Mouse (Mus musculus): ENCODE data around the gene Acpp. TPM values are rescaled to one million over a fixed set of nuclear protein-coding genes. Genes with fewer than 3 reads are reported as not detected.

The Acpp gene
- total RNA-seq, 2 experiments from 2014 or later: 0.32 to 0.57 TPM

DNA sequence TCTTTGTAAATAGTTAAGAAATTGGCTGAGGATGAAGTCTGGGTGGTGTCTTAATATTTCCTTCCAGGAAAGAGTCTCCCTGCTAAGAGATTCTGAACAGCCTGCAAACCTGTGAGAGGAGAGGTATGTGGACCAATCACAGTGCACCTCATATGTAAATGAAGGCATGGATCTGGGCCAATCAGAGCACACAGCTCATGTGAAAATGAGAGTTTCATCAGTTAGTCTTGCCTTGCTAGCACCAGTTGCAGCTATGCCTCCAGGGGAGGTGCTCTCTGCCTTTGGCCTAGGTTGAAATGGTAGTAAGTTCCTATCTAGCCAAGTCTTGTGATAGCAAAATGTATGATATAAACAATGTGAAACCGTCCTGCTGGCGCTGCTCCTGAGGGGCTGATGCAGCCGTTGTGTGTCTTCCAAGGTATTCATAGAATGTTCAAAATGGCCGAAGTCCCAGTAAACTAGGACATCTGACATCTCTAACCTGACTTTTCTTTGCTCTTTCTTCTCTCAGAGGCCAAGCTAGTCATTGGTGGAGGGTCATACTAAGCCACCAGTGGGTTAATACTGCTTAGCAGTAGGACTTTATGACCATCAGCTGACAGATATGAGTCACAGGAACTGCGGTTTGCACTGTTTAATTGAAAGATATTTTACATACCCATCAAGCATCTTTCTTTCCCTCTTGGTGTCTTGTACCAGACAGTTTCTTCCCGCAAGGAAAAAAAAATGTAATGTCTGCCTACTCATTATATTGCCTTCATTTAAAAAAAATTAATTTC lies 32.0 kb downstream of the Acpp start:
- DNase-seq (ENCODE audit: low spot score in 2 of 2): no peak

DNA sequence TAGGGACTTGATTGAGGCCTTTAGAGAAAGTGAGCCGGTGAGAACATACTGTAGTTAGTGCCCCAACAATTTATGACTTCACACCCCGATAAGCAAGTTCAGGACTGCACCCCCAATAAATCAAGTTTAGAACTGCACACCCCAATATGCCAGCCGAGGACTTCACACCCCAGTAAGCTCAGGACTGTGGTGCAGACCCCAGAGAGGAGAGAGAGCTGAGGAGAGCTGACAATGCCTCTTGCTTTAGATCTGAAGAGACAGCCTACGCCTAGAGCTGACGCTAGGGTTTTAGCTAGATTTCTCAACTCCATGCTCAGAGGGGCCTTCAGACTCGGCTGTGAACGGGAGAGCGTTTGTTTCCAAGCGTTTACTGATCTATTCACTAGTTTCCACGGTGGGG lies 32.7 kb downstream of the Acpp start:
- no peak for DNase-seq (ENCODE audit: low spot score in 2 of 2)

DNA sequence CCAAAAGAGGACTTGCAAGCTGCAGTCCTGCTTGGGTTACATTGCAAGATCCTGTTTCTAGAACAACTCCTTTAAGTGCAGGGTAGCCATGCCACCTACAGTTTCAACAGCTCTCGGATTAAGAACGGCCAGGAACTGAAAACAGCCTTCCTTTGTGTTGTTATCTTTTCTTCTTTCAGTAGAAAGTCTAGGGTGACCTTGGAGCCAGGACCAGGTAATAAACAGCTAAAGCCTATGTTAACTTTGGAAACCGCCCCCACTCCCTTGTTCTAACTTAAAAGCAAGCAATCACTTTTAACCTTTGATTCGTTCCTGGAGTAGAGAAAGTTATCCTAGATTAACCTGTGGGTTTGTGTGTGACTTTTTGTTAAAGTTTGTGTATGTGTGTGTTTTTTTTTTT lies 33.2 kb downstream of the Acpp start:
- DNase-seq (ENCODE audit: low spot score in 2 of 2): no peak

DNA sequence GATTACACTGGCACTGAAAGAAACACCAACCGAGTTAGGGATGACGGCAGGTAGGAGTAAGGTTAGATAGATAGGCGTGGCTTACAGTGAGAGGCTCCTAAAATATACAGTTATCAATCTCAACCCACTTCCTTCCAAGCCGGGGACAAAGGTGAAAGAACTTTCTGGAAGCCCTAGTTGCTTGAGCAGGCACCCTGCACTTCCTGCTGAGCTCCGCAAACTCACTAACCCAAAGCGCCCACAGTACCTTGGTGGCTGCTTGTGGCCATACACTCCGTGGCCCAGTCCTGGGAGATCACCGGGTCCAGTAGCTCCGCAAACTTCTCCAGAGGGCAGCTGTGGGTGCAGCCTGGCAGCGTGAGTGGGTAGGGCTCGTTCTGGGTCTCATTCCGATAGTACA lies 37.0 kb downstream of the Acpp start:
- DNase-seq (ENCODE audit: low spot score in 2 of 2): no peak

DNA sequence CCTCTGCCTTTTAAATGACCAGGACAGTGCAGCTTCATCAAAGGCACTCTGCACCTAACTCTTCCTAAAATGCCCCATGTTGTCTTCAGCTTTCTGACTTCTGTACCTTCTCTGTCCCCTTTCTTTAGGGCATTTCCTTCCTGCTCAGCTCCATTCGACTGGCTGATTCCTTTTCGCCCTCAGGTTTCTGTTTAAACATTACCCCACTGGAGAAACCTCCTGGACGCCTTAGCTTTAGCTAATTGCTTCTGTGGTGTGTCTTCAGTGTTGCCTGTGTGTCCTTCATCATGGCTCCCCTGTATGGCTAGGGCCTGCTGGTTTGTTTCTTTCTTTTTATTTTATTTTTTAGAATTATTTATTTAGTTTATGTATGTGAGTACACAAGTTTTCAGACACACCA lies 40.5 kb downstream of the Acpp start:
- DNase-seq (ENCODE audit: low spot score in 2 of 2): no peak

DNA sequence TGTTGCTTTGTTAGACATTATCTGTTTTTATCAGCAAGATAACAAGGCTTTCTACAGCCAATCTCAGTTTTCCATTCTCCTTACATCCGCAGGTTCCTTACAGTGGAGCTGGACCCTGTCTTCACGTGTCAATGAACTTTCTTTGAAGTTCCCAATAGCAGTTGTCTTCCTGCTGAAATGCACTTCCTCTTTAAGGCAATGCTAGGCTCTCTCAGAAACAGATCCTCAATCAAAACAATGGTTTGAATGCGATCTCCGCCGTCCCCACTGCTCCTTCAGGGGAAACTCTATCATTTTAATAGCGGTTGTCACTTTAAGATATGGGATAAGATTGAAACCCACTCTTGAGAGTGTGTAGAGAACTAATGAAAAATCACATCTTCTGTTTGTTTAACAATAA lies 52.6 kb downstream of the Acpp start:
- no peak for DNase-seq (ENCODE audit: low spot score in 2 of 2)

DNA sequence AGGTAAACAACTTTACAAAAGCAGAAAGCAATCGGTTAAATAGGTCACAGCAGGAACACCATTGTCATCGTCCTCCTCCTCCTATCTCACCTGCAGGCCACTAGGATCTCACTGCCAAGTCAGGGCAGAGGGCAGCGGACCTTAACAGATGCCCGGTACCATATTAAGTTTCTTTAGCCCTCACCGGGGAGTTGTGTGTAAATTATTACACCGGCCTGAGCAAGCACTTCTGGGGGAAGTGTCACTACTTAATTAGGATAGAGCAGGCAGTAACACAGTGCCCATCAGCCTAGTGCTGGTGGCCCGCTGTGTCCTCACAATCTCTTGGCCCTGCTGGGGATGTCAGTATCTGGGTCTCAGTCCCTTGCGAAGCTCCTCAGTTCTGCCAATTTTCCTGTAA lies 55.0 kb downstream of the Acpp start:
- no peak for DNase-seq (ENCODE audit: low spot score in 2 of 2)

DNA sequence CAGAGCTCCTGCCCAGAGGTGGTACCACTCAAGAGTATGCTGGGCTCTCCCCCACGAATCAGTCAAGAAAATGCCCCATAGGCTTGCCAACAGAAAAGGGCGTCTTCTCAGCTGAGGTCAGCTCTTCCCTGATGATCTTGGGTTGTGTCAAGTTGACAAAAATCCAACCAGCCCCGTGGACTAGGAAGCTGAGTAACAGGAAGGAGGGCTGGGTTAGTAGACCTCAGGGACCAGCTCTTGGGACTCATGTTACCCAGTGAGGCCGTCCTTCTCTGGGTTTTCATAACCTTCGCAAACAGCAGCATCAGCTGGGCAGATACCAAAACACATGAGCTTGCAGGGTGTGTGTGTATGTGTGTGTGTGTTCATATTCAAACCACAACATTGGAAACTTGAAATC lies 55.8 kb downstream of the Acpp start:
- no peak for DNase-seq (ENCODE audit: low spot score in 2 of 2)

DNA sequence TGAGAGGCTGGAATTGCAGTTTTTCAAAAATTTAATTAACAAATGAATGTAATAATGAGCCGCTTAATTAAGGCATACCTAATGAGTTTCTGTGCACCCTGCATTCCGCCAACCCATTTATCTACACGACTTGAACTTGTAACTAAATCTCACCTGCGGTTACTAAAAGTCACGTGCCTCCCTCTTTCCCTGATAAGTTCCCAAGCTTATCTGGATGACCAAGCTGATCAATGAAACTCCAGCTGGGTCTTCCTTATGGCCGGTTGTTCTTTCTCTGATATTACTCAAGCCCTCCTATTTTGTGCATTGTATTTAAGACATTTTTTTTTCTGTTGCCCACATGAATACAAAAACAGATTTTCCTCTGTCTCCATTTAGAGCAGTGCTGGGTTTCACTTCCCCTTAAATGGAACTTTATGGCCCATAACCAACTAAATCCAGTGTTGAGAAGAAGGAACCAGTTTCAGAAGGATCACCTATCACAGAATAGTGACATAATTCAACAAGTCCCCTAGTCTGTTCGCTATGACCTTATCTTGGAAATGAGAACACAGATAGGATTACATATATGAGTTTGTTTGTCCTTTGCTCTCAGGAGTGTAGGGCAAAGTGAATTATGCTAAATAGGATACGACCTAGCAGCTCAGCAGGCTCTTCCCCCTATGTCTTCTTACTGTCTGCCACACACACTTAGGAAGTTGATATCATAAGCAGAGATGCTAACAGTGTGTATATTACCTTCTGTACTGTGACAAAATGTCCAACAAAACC lies 56.6 kb downstream of the Acpp start:
- DNase-seq (ENCODE audit: low spot score in 2 of 2): no peak

DNA sequence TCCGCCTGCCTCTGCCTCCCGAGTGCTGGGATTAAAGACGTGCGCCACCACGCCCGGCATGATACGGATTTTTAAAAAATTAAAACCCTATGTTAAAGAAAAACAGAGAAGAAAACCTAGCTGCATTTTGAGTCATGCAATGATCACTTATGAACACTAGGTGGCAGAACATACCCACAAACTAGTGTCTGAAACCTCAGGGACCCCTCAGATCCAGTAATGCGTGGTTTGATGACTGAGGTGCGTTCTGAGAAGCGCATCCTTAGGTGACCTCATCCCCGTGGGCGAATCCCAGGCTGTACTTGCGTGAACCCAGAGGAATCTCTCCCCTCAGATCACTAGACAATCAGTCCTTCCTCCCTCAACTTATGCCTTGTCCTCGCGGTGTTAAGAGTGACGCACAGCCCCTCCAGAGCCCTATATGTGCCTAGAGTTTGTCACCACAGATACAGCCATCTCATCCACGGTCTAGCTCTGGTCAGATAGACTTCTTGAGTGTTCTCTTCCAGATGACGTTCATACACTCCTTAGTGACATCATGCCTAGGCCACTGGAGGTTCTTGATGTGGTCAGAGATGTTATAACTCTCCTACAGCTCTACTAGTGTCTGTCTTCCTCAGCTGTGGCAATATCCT lies 59.9 kb downstream of the Acpp start:
- no peak for DNase-seq (ENCODE audit: low spot score in 2 of 2)

DNA sequence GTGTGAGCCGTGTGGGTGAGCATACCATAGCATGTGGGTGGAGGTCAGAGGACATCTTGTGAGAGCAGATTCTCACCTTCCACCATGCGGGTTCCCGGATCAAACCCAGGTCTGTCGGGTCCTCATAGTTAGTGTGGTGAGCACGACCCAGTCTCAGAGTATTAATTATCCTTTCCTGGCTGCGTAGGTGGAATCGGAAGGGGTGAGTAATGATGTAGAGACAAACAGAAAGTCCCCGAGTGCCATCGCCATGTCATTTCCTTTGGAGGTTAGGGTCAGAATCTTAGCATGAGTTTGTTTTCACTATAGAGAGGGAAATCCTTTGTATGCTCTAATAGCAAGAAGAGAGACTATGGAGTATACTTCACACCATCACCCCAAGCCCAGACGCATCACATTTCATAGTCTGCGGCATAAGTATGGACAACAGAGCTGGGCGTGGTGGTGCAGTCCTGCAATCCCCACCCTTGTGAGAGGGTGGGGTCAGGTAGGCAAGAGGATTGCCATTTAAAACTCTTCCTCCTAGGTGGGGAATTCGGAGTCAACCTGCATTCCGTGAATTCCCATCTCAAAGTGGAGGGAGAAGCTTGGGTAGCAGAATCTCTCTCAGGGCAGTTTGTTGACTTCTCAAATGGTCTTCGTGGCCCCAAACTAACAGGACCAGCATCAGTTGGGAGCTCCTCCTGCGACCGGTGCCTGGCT lies 62.3 kb downstream of the Acpp start:
- no peak for DNase-seq (ENCODE audit: low spot score in 2 of 2)

DNA sequence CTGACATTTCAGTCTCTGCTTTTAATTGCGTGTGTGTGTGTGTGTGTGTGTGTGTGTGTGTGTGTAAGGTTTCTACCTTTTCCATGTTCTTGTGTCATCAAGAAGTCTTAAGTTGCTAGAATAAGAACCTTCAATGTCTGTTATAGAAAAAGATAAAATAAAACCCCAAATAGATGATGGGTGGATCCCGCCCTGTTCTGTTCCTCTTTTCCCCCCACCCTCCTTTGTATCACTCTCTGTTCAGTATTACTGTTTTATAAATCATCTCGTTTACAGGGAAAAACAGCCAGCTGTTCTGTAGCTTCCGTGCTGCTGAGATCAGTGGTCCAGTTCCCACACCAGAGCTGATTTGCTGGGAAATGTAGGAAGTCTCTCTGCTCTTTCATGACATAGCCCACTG lies 65.5 kb downstream of the Acpp start:
- no peak for DNase-seq (ENCODE audit: low spot score in 2 of 2)

DNA sequence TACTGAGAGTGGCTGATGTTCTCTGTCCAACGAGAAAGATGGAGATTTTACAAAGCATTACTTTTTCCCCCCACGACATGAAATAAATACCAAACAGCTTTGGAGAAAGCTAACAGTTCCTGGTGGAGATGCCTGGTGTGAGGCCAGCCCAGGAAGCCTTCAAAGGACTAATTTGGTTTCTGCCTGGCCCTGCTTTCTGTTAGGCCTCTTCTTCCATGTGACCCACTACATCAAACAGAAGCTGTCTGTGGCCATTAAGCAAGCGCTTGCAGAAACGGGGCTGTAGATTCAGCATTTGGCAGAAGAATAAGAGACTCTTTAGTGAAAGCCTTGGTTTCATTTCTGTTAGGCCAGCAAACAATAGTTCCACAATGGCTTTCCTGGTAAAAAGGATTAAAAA lies 65.9 kb downstream of the Acpp start:
- DNase-seq (ENCODE audit: low spot score in 2 of 2): no peak

DNA sequence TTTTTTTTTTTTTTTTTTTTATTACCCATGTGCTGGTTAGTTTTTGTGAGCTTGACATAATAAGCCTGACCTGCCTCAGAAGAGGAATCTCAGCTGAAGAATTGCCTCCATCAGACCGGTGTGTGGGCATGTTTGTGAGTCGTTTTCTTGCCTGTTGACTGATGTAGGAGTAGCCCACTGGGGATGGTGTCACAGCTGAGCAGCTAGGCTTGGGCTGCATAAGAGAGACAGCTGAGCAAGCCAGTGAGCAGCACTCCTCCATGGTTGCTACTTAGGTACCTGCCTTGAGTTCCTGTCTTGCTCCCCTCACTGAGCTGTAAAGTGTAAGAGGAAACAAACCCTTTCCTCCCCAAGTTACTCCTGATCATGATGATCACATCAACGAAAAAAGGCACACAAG lies 67.6 kb downstream of the Acpp start:
- DNase-seq (ENCODE audit: low spot score in 2 of 2): no peak

DNA sequence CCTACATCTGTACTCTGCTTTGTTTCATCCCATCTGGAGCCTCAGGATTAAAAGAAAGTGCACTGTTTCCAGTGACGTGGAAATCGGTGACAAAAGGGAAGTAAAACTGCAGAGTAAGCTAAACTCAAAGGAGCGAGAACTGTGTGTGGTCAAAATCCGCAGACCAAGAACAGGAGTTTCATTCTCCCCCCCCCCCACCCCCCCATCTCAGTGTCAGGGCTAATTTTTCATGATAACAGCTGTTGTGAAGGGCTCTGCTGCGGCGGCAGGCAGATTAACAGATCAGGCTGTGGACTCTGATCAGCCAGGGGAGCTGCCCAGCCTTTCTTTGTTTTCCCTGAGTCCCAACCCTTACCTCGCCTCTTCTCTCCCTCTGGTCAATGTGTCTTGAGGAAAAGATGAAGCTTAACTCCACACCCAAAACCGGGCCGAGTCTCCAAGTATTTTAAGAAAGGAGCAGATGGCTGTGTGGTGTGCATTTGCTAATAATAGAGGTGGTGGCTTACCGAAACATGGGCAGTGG lies 68.1 kb downstream of the Acpp start:
- no peak for DNase-seq (ENCODE audit: low spot score in 2 of 2)

DNA sequence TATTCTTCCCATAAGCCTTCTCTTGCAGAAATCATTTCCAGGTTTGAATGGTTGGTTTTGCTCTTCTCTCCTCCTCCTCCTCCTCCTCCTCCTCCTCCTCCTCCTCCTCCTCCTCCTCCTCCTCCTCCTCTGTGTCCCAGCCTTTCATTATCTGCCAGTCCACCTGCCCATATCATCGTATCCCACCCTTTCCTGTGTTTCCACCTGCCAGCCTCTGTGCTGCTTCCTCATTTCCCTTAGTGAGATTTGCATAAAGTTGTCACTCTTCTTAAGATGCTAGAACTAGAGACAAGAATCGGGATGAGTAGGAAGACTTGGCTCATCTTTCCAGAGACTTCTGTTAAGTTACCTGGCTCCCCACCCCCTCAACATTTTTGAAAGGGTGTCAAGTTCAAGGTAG lies 73.0 kb downstream of the Acpp start:
- DNase-seq (ENCODE audit: low spot score in 2 of 2): no peak

DNA sequence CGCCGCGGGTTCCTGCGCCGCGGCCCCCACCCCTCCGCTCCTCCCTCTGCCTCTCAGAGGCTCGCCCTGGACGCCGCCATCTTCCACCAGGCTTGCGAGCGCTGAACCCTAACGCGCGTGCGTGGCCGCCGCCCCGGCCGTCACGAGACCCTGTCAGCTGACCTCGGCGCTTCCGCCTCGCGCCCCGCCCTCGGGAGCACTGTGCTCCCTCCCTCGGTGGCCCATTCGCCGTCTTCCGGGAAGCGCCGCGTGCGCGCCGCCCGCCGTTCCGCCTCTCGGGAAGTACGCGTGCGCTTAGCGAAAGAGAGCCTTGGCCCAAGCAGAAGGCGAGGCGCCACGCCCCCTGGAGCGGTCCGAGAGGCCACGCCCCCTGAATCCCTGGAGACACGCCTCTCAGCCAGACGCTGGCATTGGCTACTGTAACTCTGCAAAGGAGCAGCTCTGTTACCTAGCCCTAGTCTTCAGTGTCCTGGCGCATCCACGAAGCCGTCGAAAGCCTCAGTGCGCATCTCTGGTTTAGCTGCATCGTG lies 74.7 kb downstream of the Acpp start, which contains the start of gene Dnajc13:
Gene Dnajc13 (minus strand): TSS at position 108 of the 530 bp plus-strand sequence.
- peak; percentile 95 to 98 for DNase-seq (ENCODE audit: low spot score in 2 of 2)

DNA sequence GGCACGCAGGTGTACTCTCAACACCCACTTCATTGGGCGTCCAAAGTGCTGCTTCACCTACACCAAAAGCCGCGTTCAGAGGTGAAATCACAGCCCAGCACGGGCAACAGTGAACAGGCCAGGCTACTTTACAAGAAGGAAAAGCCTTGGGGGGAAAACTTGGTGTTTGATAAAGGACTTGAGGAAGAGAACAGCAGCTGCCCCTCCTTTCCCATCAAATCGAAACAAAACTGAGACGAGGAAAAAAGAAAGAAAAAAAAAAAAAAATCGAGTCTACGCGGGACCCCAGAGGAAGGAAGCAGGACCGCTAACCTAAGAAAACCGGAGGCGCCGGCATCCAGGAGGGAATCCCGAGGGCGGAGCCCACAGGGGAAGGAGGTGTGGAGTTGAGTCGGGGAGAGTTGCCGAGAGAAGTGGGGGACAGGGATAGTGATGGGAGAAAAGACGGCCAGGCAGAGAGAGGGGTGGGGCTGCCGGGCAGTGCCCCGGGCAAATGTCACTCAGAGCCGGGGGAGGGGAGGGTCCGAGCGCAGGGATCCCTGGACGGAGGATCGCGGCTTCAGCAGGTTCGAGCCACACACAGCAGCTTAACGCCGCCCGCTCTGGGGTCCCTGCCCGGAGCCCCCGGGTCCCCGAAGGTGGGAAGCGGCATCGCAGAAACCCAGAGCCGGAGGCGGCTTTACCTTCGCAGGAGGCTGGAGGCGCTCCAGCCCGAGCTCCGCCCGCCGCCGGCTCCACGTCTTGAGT lies 75.4 kb downstream of the Acpp start:
- DNase-seq (ENCODE audit: low spot score in 2 of 2): peak in 1 of 2 experiments; percentile 27

DNA sequence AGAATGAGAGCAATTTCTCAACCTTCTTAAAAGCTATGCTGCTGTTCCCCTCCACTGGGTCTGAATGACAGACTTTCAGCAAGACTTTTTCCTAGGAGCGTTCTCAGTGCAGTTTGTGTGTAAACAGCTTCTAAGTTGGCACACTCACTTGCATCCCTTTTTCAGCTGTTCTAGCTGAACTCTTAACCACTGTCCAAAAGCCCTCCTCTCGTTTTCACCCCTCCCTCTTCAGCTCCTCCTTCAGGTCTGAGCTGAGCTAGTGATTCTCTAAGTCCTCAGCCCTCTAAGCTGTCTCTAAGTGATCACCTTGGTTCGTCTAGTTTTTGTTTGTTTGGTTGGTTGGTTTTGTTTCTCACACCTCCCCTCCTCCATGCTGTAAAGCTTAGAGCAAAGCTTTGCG lies 77.2 kb downstream of the Acpp start:
- no peak for DNase-seq (ENCODE audit: low spot score in 2 of 2)

DNA sequence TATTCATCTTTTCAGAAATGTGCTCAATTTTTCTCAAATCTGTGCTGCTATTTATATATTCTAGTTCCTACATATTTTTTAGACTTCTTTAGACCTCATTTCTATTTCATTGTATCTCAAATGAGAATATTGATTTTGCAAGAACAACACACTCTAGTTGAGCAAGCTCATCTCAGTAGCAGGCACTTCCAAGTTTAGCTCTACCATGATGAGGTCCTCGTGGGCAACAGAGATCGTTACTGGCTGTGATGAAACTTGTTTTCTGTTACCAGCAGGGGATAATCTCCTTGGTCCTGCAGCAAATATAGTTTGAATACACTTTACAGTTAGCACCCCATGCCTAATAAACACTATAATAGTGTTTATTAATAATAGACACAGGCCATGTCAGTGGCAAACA lies 81.5 kb downstream of the Acpp start:
- no peak for DNase-seq (ENCODE audit: low spot score in 2 of 2)

Data from gastrocnemius, postnatal 4 days (tissue).